Mouse (Mus musculus): ENCODE data around the gene Cblb.

Cblb gene

GRCm38 (mm10) chr16:52031091-52031689, at the start of gene Cblb:
Cblb (plus strand) TSS chr16:52031225.
- no peak for TF ChIP-seq GATA4 (IDR thresholded peaks at IDR 0.05; ENCODE audit: insufficient replicate concordance, low read length)

- no peak for TF ChIP-seq GATA4 (IDR thresholded peaks at IDR 0.05; ENCODE audit: insufficient replicate concordance, low read length)
These were observed 45.6 kb upstream of the Cblb start for GRCm38 (mm10) chr16:51985436-51985835.

GRCm38 (mm10) chr16:51986207-51986606, 44.8 kb upstream of the Cblb start:
- no peak for TF ChIP-seq GATA4 (IDR thresholded peaks at IDR 0.05; ENCODE audit: insufficient replicate concordance, low read length)

GRCm38 (mm10) chr16:51987085-51987620, 43.9 kb upstream of the Cblb start:
- TF ChIP-seq GATA4 (IDR thresholded peaks at IDR 0.05; ENCODE audit: insufficient replicate concordance, low read length): no peak

GRCm38 (mm10) chr16:51988027-51988426, 43.0 kb upstream of the Cblb start:
- no peak for TF ChIP-seq GATA4 (IDR thresholded peaks at IDR 0.05; ENCODE audit: insufficient replicate concordance, low read length)

- peak; percentile 57; the same call in 1 of the 2 replicates for TF ChIP-seq GATA4 (IDR thresholded peaks at IDR 0.05; ENCODE audit: insufficient replicate concordance, low read length)
These were observed 41.8 kb upstream of the Cblb start for GRCm38 (mm10) chr16:51989259-51989658.

GRCm38 (mm10) chr16:52000043-52000442, 31.0 kb upstream of the Cblb start:
- no peak for TF ChIP-seq GATA4 (IDR thresholded peaks at IDR 0.05; ENCODE audit: insufficient replicate concordance, low read length)

GRCm38 (mm10) chr16:52000801-52001200, 30.2 kb upstream of the Cblb start:
- no peak for TF ChIP-seq GATA4 (IDR thresholded peaks at IDR 0.05; ENCODE audit: insufficient replicate concordance, low read length)

GRCm38 (mm10) chr16:52007006-52007405, 24.0 kb upstream of the Cblb start:
- TF ChIP-seq GATA4 (IDR thresholded peaks at IDR 0.05; ENCODE audit: insufficient replicate concordance, low read length): no peak

GRCm38 (mm10) chr16:52008471-52008870, 22.6 kb upstream of the Cblb start:
- no peak for TF ChIP-seq GATA4 (IDR thresholded peaks at IDR 0.05; ENCODE audit: insufficient replicate concordance, low read length)

GRCm38 (mm10) chr16:52009421-52009820, 21.6 kb upstream of the Cblb start:
- no peak for TF ChIP-seq GATA4 (IDR thresholded peaks at IDR 0.05; ENCODE audit: insufficient replicate concordance, low read length)

- TF ChIP-seq GATA4 (IDR thresholded peaks at IDR 0.05; ENCODE audit: insufficient replicate concordance, low read length): peak; percentile 87
These were observed 18.0 kb upstream of the Cblb start for GRCm38 (mm10) chr16:52012984-52013383.

- no peak for TF ChIP-seq GATA4 (IDR thresholded peaks at IDR 0.05; ENCODE audit: insufficient replicate concordance, low read length)
These were observed 17.2 kb upstream of the Cblb start for GRCm38 (mm10) chr16:52013812-52014211.

GRCm38 (mm10) chr16:52023417-52023816, 7.6 kb upstream of the Cblb start:
- no peak for TF ChIP-seq GATA4 (IDR thresholded peaks at IDR 0.05; ENCODE audit: insufficient replicate concordance, low read length)

GRCm38 (mm10) chr16:52027326-52027725, 3.7 kb upstream of the Cblb start:
- TF ChIP-seq GATA4 (IDR thresholded peaks at IDR 0.05; ENCODE audit: insufficient replicate concordance, low read length): no peak

GRCm38 (mm10) chr16:52029001-52029400, 2.0 kb upstream of the Cblb start:
- TF ChIP-seq GATA4 (IDR thresholded peaks at IDR 0.05; ENCODE audit: insufficient replicate concordance, low read length): no peak

- no peak for TF ChIP-seq GATA4 (IDR thresholded peaks at IDR 0.05; ENCODE audit: insufficient replicate concordance, low read length)
These were observed 757 bp downstream of the Cblb start for GRCm38 (mm10) chr16:52031712-52032251.

Data from liver, adult (tissue).